Mouse (Mus musculus): Measurements from ENCODE around the gene Il11ra1. TPM values are rescaled to one million over a fixed set of nuclear protein-coding genes. Genes with fewer than 3 reads are reported as not detected.
"Not testable (repeated sequence)": the region's sequence is repeated elsewhere in the genome, so short reads cannot be mapped to it uniquely, and the experiment has no call there.

The Il11ra1 gene
- polyA plus RNA-seq (2012; rRNA removed): 31.3 and 32.5 TPM in 2 replicates

GRCm38 (mm10) chr4:41699783-41700182 lies at the start of gene Il11ra1:
Gene Il11ra1, plus strand, starts transcription at chr4:41699989.
- not testable (repeated sequence) for DNase-seq (ENCODE audit: low read depth)

- peak; percentile 88 for DNase-seq (ENCODE audit: low read depth)
- TF ChIP-seq POLR2A (IDR thresholded peaks at IDR 0.05; ENCODE audit: borderline replicate concordance, extremely low read depth, insufficient read depth, insufficient read length, poor library complexity, severe bottlenecking): no peak
- peak; percentile 82 for TF ChIP-seq CTCF (IDR thresholded peaks at IDR 0.05; ENCODE audit: borderline replicate concordance, extremely low read depth, insufficient read depth, insufficient read length)
Measured at GRCm38 (mm10) chr4:41653296-41653695, 46.5 kb upstream of the Il11ra1 start.

GRCm38 (mm10) chr4:41653730-41654129 lies 46.1 kb upstream of the Il11ra1 start:
- TF ChIP-seq CTCF (IDR thresholded peaks at IDR 0.05; ENCODE audit: borderline replicate concordance, extremely low read depth, insufficient read depth, insufficient read length) (no peak), POLR2A (IDR thresholded peaks at IDR 0.05; ENCODE audit: borderline replicate concordance, extremely low read depth, insufficient read depth, insufficient read length, poor library complexity, severe bottlenecking) (no peak)
- DNase-seq (ENCODE audit: low read depth): no peak

GRCm38 (mm10) chr4:41654217-41654616 lies 45.6 kb upstream of the Il11ra1 start:
- TF ChIP-seq POLR2A (IDR thresholded peaks at IDR 0.05; ENCODE audit: borderline replicate concordance, extremely low read depth, insufficient read depth, insufficient read length, poor library complexity, severe bottlenecking) (no peak), CTCF (IDR thresholded peaks at IDR 0.05; ENCODE audit: borderline replicate concordance, extremely low read depth, insufficient read depth, insufficient read length) (peak; percentile 71)
- peak; percentile 74 for DNase-seq (ENCODE audit: low read depth)

GRCm38 (mm10) chr4:41655525-41655924 lies 44.3 kb upstream of the Il11ra1 start:
- TF ChIP-seq POLR2A (IDR thresholded peaks at IDR 0.05; ENCODE audit: borderline replicate concordance, extremely low read depth, insufficient read depth, insufficient read length, poor library complexity, severe bottlenecking) (no peak), CTCF (IDR thresholded peaks at IDR 0.05; ENCODE audit: borderline replicate concordance, extremely low read depth, insufficient read depth, insufficient read length) (no peak)
- no peak for DNase-seq (ENCODE audit: low read depth)

- no peak for DNase-seq (ENCODE audit: low read depth)
- TF ChIP-seq CTCF (IDR thresholded peaks at IDR 0.05; ENCODE audit: borderline replicate concordance, extremely low read depth, insufficient read depth, insufficient read length): no peak
- no peak for TF ChIP-seq POLR2A (IDR thresholded peaks at IDR 0.05; ENCODE audit: borderline replicate concordance, extremely low read depth, insufficient read depth, insufficient read length, poor library complexity, severe bottlenecking)
Measured at GRCm38 (mm10) chr4:41658566-41659384, 41.0 kb upstream of the Il11ra1 start.

- TF ChIP-seq CTCF (IDR thresholded peaks at IDR 0.05; ENCODE audit: borderline replicate concordance, extremely low read depth, insufficient read depth, insufficient read length) (no peak), POLR2A (IDR thresholded peaks at IDR 0.05; ENCODE audit: borderline replicate concordance, extremely low read depth, insufficient read depth, insufficient read length, poor library complexity, severe bottlenecking) (no peak)
- DNase-seq (ENCODE audit: low read depth): peak; percentile 45
Measured at GRCm38 (mm10) chr4:41659556-41659955, 40.2 kb upstream of the Il11ra1 start.

GRCm38 (mm10) chr4:41660851-41661430 lies 38.8 kb upstream of the Il11ra1 start:
- TF ChIP-seq CTCF (IDR thresholded peaks at IDR 0.05; ENCODE audit: borderline replicate concordance, extremely low read depth, insufficient read depth, insufficient read length) (no peak), POLR2A (IDR thresholded peaks at IDR 0.05; ENCODE audit: borderline replicate concordance, extremely low read depth, insufficient read depth, insufficient read length, poor library complexity, severe bottlenecking) (no peak)

GRCm38 (mm10) chr4:41662723-41663122 lies 37.1 kb upstream of the Il11ra1 start:
- DNase-seq (ENCODE audit: low read depth): no peak
- TF ChIP-seq CTCF (IDR thresholded peaks at IDR 0.05; ENCODE audit: borderline replicate concordance, extremely low read depth, insufficient read depth, insufficient read length): no peak
- TF ChIP-seq POLR2A (IDR thresholded peaks at IDR 0.05; ENCODE audit: borderline replicate concordance, extremely low read depth, insufficient read depth, insufficient read length, poor library complexity, severe bottlenecking): no peak

More at GRCm38 (mm10) chr4:41660851-41661430, 38.8 kb upstream of the Il11ra1 start:
- DNase-seq (ENCODE audit: low read depth): peak; percentile 94

- no peak for TF ChIP-seq POLR2A (IDR thresholded peaks at IDR 0.05; ENCODE audit: borderline replicate concordance, extremely low read depth, insufficient read depth, insufficient read length, poor library complexity, severe bottlenecking)
- TF ChIP-seq CTCF (IDR thresholded peaks at IDR 0.05; ENCODE audit: borderline replicate concordance, extremely low read depth, insufficient read depth, insufficient read length): no peak
- no peak for DNase-seq (ENCODE audit: low read depth)
Measured at GRCm38 (mm10) chr4:41663614-41664013, 36.2 kb upstream of the Il11ra1 start.

GRCm38 (mm10) chr4:41664533-41664932 lies 35.3 kb upstream of the Il11ra1 start:
- TF ChIP-seq POLR2A (IDR thresholded peaks at IDR 0.05; ENCODE audit: borderline replicate concordance, extremely low read depth, insufficient read depth, insufficient read length, poor library complexity, severe bottlenecking): no peak
- no peak for TF ChIP-seq CTCF (IDR thresholded peaks at IDR 0.05; ENCODE audit: borderline replicate concordance, extremely low read depth, insufficient read depth, insufficient read length)
- no peak for DNase-seq (ENCODE audit: low read depth)

All from brain, embryonic 14.5 days (tissue).